Mouse (Mus musculus) embryonic facial prominence, embryonic 11.5 days (tissue): Measurements from ENCODE around the gene Mc1r. TPM values are rescaled to one million over a fixed set of nuclear protein-coding genes. Genes with fewer than 3 reads are reported as not detected.

Source experiments
- ATAC-seq: fragments of 200-750 bp; cut with Nextera tagmentation; replicated peaks from 2 replicates; pipeline ENCODE4 v1.8.0; 2017; ENCODE audit warnings: low read depth; ENCODE audit not compliant: insufficient number of reproducible peaks, low FRiP score, low TSS enrichment
- DNase-seq: peaks from one replicate; pipeline ENCODE4 v3.0.0-alpha.2; 2015; ENCODE audit warnings: low spot score
- H3K27ac ChIP-seq: fragments of 300-500 bp; sonication (generic); replicated peaks from 2 replicates; pipeline ENCODE4 v1.5.1; 2014; ENCODE audit warnings: mild to moderate bottlenecking, low read depth, low read length, control low read depth
- H3K27me3 ChIP-seq: fragments of 300-500 bp; sonication (generic); 2 replicates; pipeline ENCODE4 v1.6.1; 2014; ENCODE audit warnings: mild to moderate bottlenecking, low read length, moderate library complexity, mixed read lengths; ENCODE audit not compliant: control insufficient read depth, insufficient read depth
- H3K36me3 ChIP-seq: fragments of 300-500 bp; sonication (generic); replicated peaks from 2 replicates; pipeline ENCODE4 v1.6.1; 2014; ENCODE audit warnings: low read depth, mild to moderate bottlenecking, low read length, moderate library complexity, mixed read lengths; ENCODE audit not compliant: control insufficient read depth, insufficient read depth
- H3K4me1 ChIP-seq: fragments of 300-500 bp; sonication (generic); 2 replicates; pipeline ENCODE4 v1.6.1; 2014; ENCODE audit warnings: low read length, mixed read lengths; ENCODE audit not compliant: control insufficient read depth, insufficient read depth
- H3K4me2 ChIP-seq: fragments of 300-500 bp; sonication (generic); 2 replicates; pipeline ENCODE4 v1.6.1; 2014; ENCODE audit warnings: low read depth, mild to moderate bottlenecking, control low read depth, low read length, moderate library complexity
- H3K4me3 ChIP-seq: fragments of 300-500 bp; sonication (generic); 2 replicates; pipeline ENCODE4 v1.5.1; 2014; ENCODE audit warnings: low read depth, low read length, control low read depth
- H3K9ac ChIP-seq: fragments of 300-500 bp; sonication (generic); replicated peaks from 2 replicates; pipeline ENCODE4 v1.6.1; 2014; ENCODE audit warnings: mild to moderate bottlenecking, control low read depth, low read length
- H3K9me3 ChIP-seq: fragments of 300-500 bp; sonication (generic); replicated peaks from 2 replicates; pipeline ENCODE4 v1.6.1; 2016; ENCODE audit warnings: mild to moderate bottlenecking, low read length, inconsistent platforms, mixed read lengths; ENCODE audit not compliant: control insufficient read depth
- WGBS: fragments of 180-500 bp; shearing (Covaris S2); extraction: QIAGEN DNeasy Blood & Tissue Kit; methylation state at CpG from one replicate; pipeline ENCODE4 v1.1.7; 2014; 5-methylcytosine and 5-hydroxymethylcytosine counted together
- polyA plus RNA-seq: library from polyadenylated mRNA; unstranded; fragments of >200 nt; fragmentation: Nextera tagmentation; extraction: Ambion mirVana; gene quantifications from 2 replicates; pipeline ENCODE4 v1.2.1, GENCODE M21; 2014

Gene Mc1r
- polyA plus RNA-seq, 1 experiment from 2014 or later = not detected

DNA sequence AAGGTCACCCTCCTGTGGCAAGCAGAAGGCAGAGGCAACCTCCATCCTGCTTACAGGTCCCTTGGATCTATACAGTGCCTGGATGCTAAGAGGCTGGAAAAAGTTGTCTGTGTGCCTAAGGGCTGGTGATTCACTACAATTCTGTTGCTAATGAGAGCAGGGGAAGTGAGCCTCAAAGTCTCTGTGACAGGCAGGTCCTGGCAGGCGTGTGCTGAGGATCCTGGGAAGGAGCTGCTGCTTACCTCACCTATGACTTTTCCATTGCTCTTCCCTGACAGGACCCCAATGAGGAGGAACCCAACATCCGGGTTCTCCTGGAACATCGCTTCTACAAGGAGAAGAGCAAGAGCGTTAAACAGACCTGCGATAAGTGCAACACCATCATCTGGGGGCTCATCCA lies 47.0 kb downstream of the Mc1r start:
- Histone ChIP-seq H3K27me3 (no peaks in the 10 kb centered on the region), H3K9ac (no peak overlapping the region), H3K36me3 (no peaks in the 10 kb centered on the region; the same call in 1 of the 2 replicates), H3K27ac (no peak overlapping the region), H3K9me3 (no peaks in the 10 kb centered on the region), H3K4me1 (no peaks in the 10 kb centered on the region), H3K4me3 (no peak overlapping the region), H3K4me2 (no peak overlapping the region)
- ATAC-seq = no peak
- DNase-seq = no peak
- WGBS = 84% methylated on average over 5 of the region's 5 CpGs

DNA sequence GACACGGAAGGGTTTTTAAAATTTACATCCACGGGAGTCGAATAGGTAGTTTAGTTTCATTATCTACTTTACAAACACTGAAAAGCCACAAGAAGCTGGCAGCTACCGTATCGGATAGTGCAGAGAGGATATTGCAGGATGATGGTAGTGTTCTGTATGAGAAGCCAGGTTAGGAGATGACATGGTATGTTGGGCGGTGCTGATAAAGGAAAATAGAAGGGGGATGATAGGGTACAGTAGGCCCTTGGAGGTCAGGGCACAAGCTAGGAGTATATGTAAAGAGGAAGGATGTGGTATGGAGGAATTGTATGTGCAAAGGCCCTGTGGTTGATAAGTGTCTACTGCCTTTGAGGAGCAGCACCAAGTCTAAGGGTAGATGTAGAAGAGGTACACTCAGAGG lies 47.7 kb downstream of the Mc1r start:
- Histone ChIP-seq H3K9me3 (no peaks in the 10 kb centered on the region), H3K4me1 (no peaks in the 10 kb centered on the region), H3K27ac (no peak overlapping the region), H3K36me3 (no peaks in the 10 kb centered on the region; the same call in 1 of the 2 replicates), H3K9ac (no peak overlapping the region), H3K4me3 (no peak overlapping the region), H3K27me3 (no peaks in the 10 kb centered on the region), H3K4me2 (no peak overlapping the region)
- 91% methylated on average over 6 of the region's 6 CpGs for WGBS
- ATAC-seq (no peak), DNase-seq (no peak)

Other genes with a start within 250 kb of the Mc1r start
- 8.4 and 10.2 TPM in 2 replicates for gene Sult5a1, start 248.8 kb upstream of the Mc1r start, polyA plus RNA-seq
- 5.5 TPM in 2 replicates for gene Dpep1, start 220.9 kb upstream of the Mc1r start, polyA plus RNA-seq
- 91.0 and 93.2 TPM in 2 replicates for gene Chmp1a, start 194.3 kb upstream of the Mc1r start, polyA plus RNA-seq
- gene Spata33, start 194.3 kb upstream of the Mc1r start, polyA plus RNA-seq = 4.5 and 4.8 TPM in 2 replicates
- 29.9 and 34.5 TPM in 2 replicates for gene Cdk10, start 182.3 kb upstream of the Mc1r start, polyA plus RNA-seq
- gene Spata2l, start 170.9 kb upstream of the Mc1r start, polyA plus RNA-seq = 1.1 and 1.5 TPM in 2 replicates
- 14.5 and 17.8 TPM in 2 replicates for gene Zfp276, start 152.9 kb upstream of the Mc1r start, polyA plus RNA-seq
- 15.6 and 21.7 TPM in 2 replicates for gene Vps9d1, start 152.8 kb upstream of the Mc1r start, polyA plus RNA-seq
- gene Fanca, start 88.5 kb upstream of the Mc1r start, polyA plus RNA-seq = 29.5 and 34.6 TPM in 2 replicates
- 3.1 and 3.4 TPM in 2 replicates for gene Spire2, start 74.4 kb upstream of the Mc1r start, polyA plus RNA-seq
- 151 TPM in 2 replicates for gene Tcf25, start 33.4 kb upstream of the Mc1r start, polyA plus RNA-seq
- gene Tubb3, start 4.3 kb downstream of the Mc1r start, polyA plus RNA-seq = 199 and 248 TPM in 2 replicates
- 38.8 and 39.6 TPM in 2 replicates for gene Def8, start 16.4 kb downstream of the Mc1r start, polyA plus RNA-seq
- gene Afg3l1, start 70.8 kb downstream of the Mc1r start, polyA plus RNA-seq = 32.2 and 33.2 TPM in 2 replicates
- gene Dbndd1, start 108.4 kb downstream of the Mc1r start, polyA plus RNA-seq = 12.1 and 13.5 TPM in 2 replicates
- 41.3 and 42.0 TPM in 2 replicates for gene Gas8, start 111.7 kb downstream of the Mc1r start, polyA plus RNA-seq
- gene Rhou, start 246.8 kb downstream of the Mc1r start, polyA plus RNA-seq = 8.9 and 11.2 TPM in 2 replicates